Mouse (Mus musculus) neural tube, embryonic 15.5 days (tissue): ENCODE measurements at regions not wholly inside any gene's neighbourhood (a gene's known extent, or its start where the extent isn't known, plus 50 kb on each side); places are given as distances from the start of the nearest gene placed in this dataset.

ENCODE experiments used
- ATAC-seq: fragments of 200-750 bp; cut with Nextera tagmentation; 2 replicates; pipeline ENCODE4 v1.8.0; 2017; ENCODE audit warnings: mild to moderate bottlenecking, moderate TSS enrichment, moderate library complexity; ENCODE audit not compliant: low FRiP score
- H3K27ac ChIP-seq: fragments of 300-500 bp; sonication (generic); replicated peaks from 2 replicates; pipeline ENCODE4 v1.5.1; 2015; ENCODE audit warnings: mild to moderate bottlenecking, inconsistent platforms
- H3K27me3 ChIP-seq: fragments of 300-500 bp; sonication (generic); replicated peaks from 2 replicates; pipeline ENCODE4 v1.6.1; 2015; ENCODE audit warnings: inconsistent platforms
- H3K36me3 ChIP-seq: fragments of 300-500 bp; sonication (generic); 2 replicates; pipeline ENCODE4 v1.6.1; 2015; ENCODE audit warnings: inconsistent platforms
- H3K4me1 ChIP-seq: fragments of 300-500 bp; sonication (generic); 2 replicates; pipeline ENCODE4 v1.6.1; 2015; ENCODE audit warnings: inconsistent platforms
- H3K4me2 ChIP-seq: fragments of 300-500 bp; sonication (generic); 2 replicates; pipeline ENCODE4 v1.6.1; 2015; ENCODE audit warnings: inconsistent platforms, mild to moderate bottlenecking, moderate library complexity
- H3K4me3 ChIP-seq: fragments of 300-500 bp; sonication (generic); replicated peaks from 2 replicates; pipeline ENCODE4 v1.5.1; 2015; ENCODE audit warnings: mild to moderate bottlenecking, inconsistent platforms
- H3K9ac ChIP-seq: fragments of 300-500 bp; sonication (generic); replicated peaks from 2 replicates; pipeline ENCODE4 v1.6.1; 2015; ENCODE audit warnings: mild to moderate bottlenecking, inconsistent platforms
- H3K9me3 ChIP-seq: fragments of 300-500 bp; sonication (generic); replicated peaks from 2 replicates; pipeline ENCODE4 v1.6.1; 2016; ENCODE audit warnings: inconsistent platforms
- WGBS: fragments of 180-500 bp; shearing (Covaris S2); methylation state at CpG from one replicate; pipeline ENCODE4 v1.1.7; 2015; ENCODE audit warnings: mixed read lengths; 5-methylcytosine and 5-hydroxymethylcytosine counted together

GRCm38 (mm10) chr16:79407385-79407784 is 316.5 kb upstream of the Tmprss15 start:
- H3K36me3 ChIP-seq = no peaks in the 10 kb centered on the region
- no peak overlapping the region for H3K4me2 ChIP-seq
- ATAC-seq = no peak
- no peaks in the 10 kb centered on the region for H3K27me3 ChIP-seq
- no peak overlapping the region for H3K27ac ChIP-seq
- H3K4me3 ChIP-seq = no peak overlapping the region
- no peak overlapping the region for H3K9ac ChIP-seq
- no peaks in the 10 kb centered on the region for H3K4me1 ChIP-seq
- H3K9me3 ChIP-seq = no peaks in the 10 kb centered on the region

GRCm38 (mm10) chr16:79406216-79406615 is 315.3 kb upstream of the Tmprss15 start:
- no peaks in the 10 kb centered on the region for H3K9me3 ChIP-seq
- WGBS = 52% methylated on average over 2 of the region's 2 CpGs
- no peak overlapping the region for H3K4me3 ChIP-seq
- no peak overlapping the region for H3K27ac ChIP-seq
- no peak for ATAC-seq
- H3K4me1 ChIP-seq = no peaks in the 10 kb centered on the region
- no peak overlapping the region for H3K9ac ChIP-seq
- no peak overlapping the region for H3K4me2 ChIP-seq
- no peaks in the 10 kb centered on the region for H3K36me3 ChIP-seq
- H3K27me3 ChIP-seq = no peaks in the 10 kb centered on the region

- no peak overlapping the region for H3K4me3 ChIP-seq
- no peak overlapping the region for H3K9ac ChIP-seq
- no peak overlapping the region for H3K27ac ChIP-seq
- no peak overlapping the region for H3K4me2 ChIP-seq
- 30% methylated on average over 1 of the region's 1 CpGs for WGBS
- H3K27me3 ChIP-seq = no peaks in the 10 kb centered on the region
- no peak for ATAC-seq
- H3K4me1 ChIP-seq = no peaks in the 10 kb centered on the region
- no peaks in the 10 kb centered on the region for H3K9me3 ChIP-seq
- H3K36me3 ChIP-seq = no peaks in the 10 kb centered on the region
These were observed 313.2 kb upstream of the Tmprss15 start for GRCm38 (mm10) chr16:79404064-79404463.

GRCm38 (mm10) chr16:79400100-79400499 is 309.2 kb upstream of the Tmprss15 start:
- ATAC-seq = no peak
- no peak overlapping the region for H3K4me2 ChIP-seq
- H3K4me3 ChIP-seq = no peak overlapping the region
- no peak overlapping the region for H3K9ac ChIP-seq
- WGBS = 56% methylated on average over 3 of the region's 3 CpGs
- no peaks in the 10 kb centered on the region for H3K27me3 ChIP-seq
- H3K36me3 ChIP-seq = no peaks in the 10 kb centered on the region
- no peak overlapping the region for H3K27ac ChIP-seq
- no peaks in the 10 kb centered on the region for H3K4me1 ChIP-seq
- no peaks in the 10 kb centered on the region for H3K9me3 ChIP-seq

GRCm38 (mm10) chr16:79398476-79398875 is 307.6 kb upstream of the Tmprss15 start:
- Histone ChIP-seq H3K9ac (no peak overlapping the region), H3K4me2 (no peak overlapping the region), H3K27me3 (no peaks in the 10 kb centered on the region), H3K4me1 (no peaks in the 10 kb centered on the region), H3K4me3 (no peak overlapping the region), H3K9me3 (no peaks in the 10 kb centered on the region), H3K27ac (no peak overlapping the region), H3K36me3 (no peaks in the 10 kb centered on the region)
- ATAC-seq = no peak
- 90% methylated on average over 2 of the region's 2 CpGs for WGBS

GRCm38 (mm10) chr16:79394425-79394824 is 303.5 kb upstream of the Tmprss15 start:
- Histone ChIP-seq H3K36me3 (no peaks in the 10 kb centered on the region), H3K27ac (no peak overlapping the region), H3K9ac (no peak overlapping the region), H3K4me3 (no peak overlapping the region), H3K4me2 (no peak overlapping the region), H3K4me1 (no peaks in the 10 kb centered on the region), H3K27me3 (no peaks in the 10 kb centered on the region), H3K9me3 (no peaks in the 10 kb centered on the region)
- no peak for ATAC-seq

GRCm38 (mm10) chr16:79386421-79386820 is 295.5 kb upstream of the Tmprss15 start:
- ATAC-seq = no peak
- Histone ChIP-seq H3K4me3 (no peak overlapping the region), H3K27me3 (no peaks in the 10 kb centered on the region), H3K36me3 (no peaks in the 10 kb centered on the region), H3K4me2 (no peak overlapping the region), H3K9me3 (no peaks in the 10 kb centered on the region), H3K27ac (no peak overlapping the region), H3K4me1 (no peaks in the 10 kb centered on the region), H3K9ac (no peak overlapping the region)
- WGBS = 70% methylated on average over 3 of the region's 3 CpGs

- no peak overlapping the region for H3K4me2 ChIP-seq
- H3K4me1 ChIP-seq = no peaks in the 10 kb centered on the region
- H3K27me3 ChIP-seq = no peaks in the 10 kb centered on the region
- no peak overlapping the region for H3K27ac ChIP-seq
- no peak for ATAC-seq
- no peaks in the 10 kb centered on the region for H3K36me3 ChIP-seq
- no peak overlapping the region for H3K9ac ChIP-seq
- no peaks in the 10 kb centered on the region for H3K9me3 ChIP-seq
- no peak overlapping the region for H3K4me3 ChIP-seq
These were observed 259.2 kb upstream of the Tmprss15 start for GRCm38 (mm10) chr16:79350127-79350526.

GRCm38 (mm10) chr16:79342453-79342852 is 251.6 kb upstream of the Tmprss15 start:
- no peak overlapping the region for H3K4me2 ChIP-seq
- no peaks in the 10 kb centered on the region for H3K4me1 ChIP-seq
- H3K27me3 ChIP-seq = no peaks in the 10 kb centered on the region
- no peak for ATAC-seq
- no peaks in the 10 kb centered on the region for H3K9me3 ChIP-seq
- 61% methylated on average over 3 of the region's 3 CpGs for WGBS
- no peak overlapping the region for H3K9ac ChIP-seq
- no peak overlapping the region for H3K4me3 ChIP-seq
- H3K27ac ChIP-seq = no peak overlapping the region
- H3K36me3 ChIP-seq = no peaks in the 10 kb centered on the region

- Histone ChIP-seq H3K9me3 (no peaks in the 10 kb centered on the region), H3K27ac (no peak overlapping the region), H3K9ac (no peak overlapping the region), H3K36me3 (no peaks in the 10 kb centered on the region), H3K4me2 (no peak overlapping the region), H3K4me1 (no peaks in the 10 kb centered on the region), H3K27me3 (no peaks in the 10 kb centered on the region), H3K4me3 (no peak overlapping the region)
- ATAC-seq = no peak
- 73% methylated on average over 2 of the region's 2 CpGs for WGBS
These were observed 245.5 kb upstream of the Tmprss15 start for GRCm38 (mm10) chr16:79336416-79336815.

- H3K27ac ChIP-seq = no peak overlapping the region
- H3K4me3 ChIP-seq = no peak overlapping the region
- no peak overlapping the region for H3K4me2 ChIP-seq
- no peaks in the 10 kb centered on the region for H3K4me1 ChIP-seq
- H3K9ac ChIP-seq = no peak overlapping the region
- no peaks in the 10 kb centered on the region for H3K27me3 ChIP-seq
- ATAC-seq = no peak
- H3K36me3 ChIP-seq = no peaks in the 10 kb centered on the region
- H3K9me3 ChIP-seq = no peaks in the 10 kb centered on the region
These were observed 245.1 kb upstream of the Tmprss15 start for GRCm38 (mm10) chr16:79336016-79336415.

- no peak overlapping the region for H3K4me3 ChIP-seq
- ATAC-seq = no peak
These were observed 222.4 kb upstream of the Tmprss15 start for GRCm38 (mm10) chr16:79313301-79313700.

GRCm38 (mm10) chr16:79312702-79313101 is 221.8 kb upstream of the Tmprss15 start:
- Histone ChIP-seq H3K4me2 (no peak overlapping the region), H3K27me3 (no peaks in the 10 kb centered on the region), H3K9ac (no peak overlapping the region), H3K4me1 (no peaks in the 10 kb centered on the region), H3K27ac (no peak overlapping the region), H3K4me3 (no peak overlapping the region), H3K36me3 (no peaks in the 10 kb centered on the region), H3K9me3 (no peaks in the 10 kb centered on the region)
- WGBS = 33% methylated on average over 2 of the region's 2 CpGs
- ATAC-seq = no peak

More at GRCm38 (mm10) chr16:79313301-79313700, 222.4 kb upstream of the Tmprss15 start:
- H3K27me3 ChIP-seq = no peaks in the 10 kb centered on the region
- H3K4me2 ChIP-seq = no peak overlapping the region
- H3K9ac ChIP-seq = no peak overlapping the region
- H3K9me3 ChIP-seq = no peaks in the 10 kb centered on the region
- no peaks in the 10 kb centered on the region for H3K36me3 ChIP-seq
- no peak overlapping the region for H3K27ac ChIP-seq
- 74% methylated on average over 3 of the region's 3 CpGs for WGBS
- H3K4me1 ChIP-seq = no peaks in the 10 kb centered on the region
